Mouse (Mus musculus) G1E (cell line): Measurements from ENCODE around the gene Dhdds. TPM values are rescaled to one million over a fixed set of nuclear protein-coding genes. Genes with fewer than 3 reads are reported as not detected.

Source experiments
- ATAC-seq: 2 replicates; pipeline ENCODE4 v1.8.0; 2016; ENCODE audit warnings: mild to moderate bottlenecking; ENCODE audit not compliant: insufficient number of reproducible peaks, poor library complexity, low FRiP score, severe bottlenecking; ENCODE audit errors: extremely low read depth
- DNase-seq: peaks from one replicate; pipeline ENCODE4 v3.0.0; 2012; ENCODE audit warnings: low spot score
- H3K27me3 ChIP-seq: 2 replicates; pipeline ENCODE4 v1.6.1; 2012; ENCODE audit warnings: mild to moderate bottlenecking, low read length, inconsistent platforms; ENCODE audit not compliant: insufficient read depth
- H3K36me3 ChIP-seq: replicated peaks from 2 replicates; pipeline ENCODE3; 2012; ENCODE audit warnings: mild to moderate bottlenecking, inconsistent platforms
- H3K4me1 ChIP-seq: 2 replicates; pipeline ENCODE4 v1.6.1; 2012; ENCODE audit warnings: low read depth, low read length, inconsistent platforms, mixed read lengths; ENCODE audit not compliant: insufficient read depth
- H3K4me3 ChIP-seq: 2 replicates; pipeline ENCODE4 v1.5.1; 2012; ENCODE audit warnings: low read depth, mild to moderate bottlenecking, inconsistent platforms, low read length, moderate library complexity, mixed read lengths
- H3K9me3 ChIP-seq: replicated peaks from 2 replicates; pipeline ENCODE4 v1.6.1; 2012; ENCODE audit warnings: inconsistent platforms
- CTCF ChIP-seq: IDR thresholded peaks from 2 replicates; pipeline ENCODE4 v1.5.1; 2012; ENCODE audit warnings: low read depth, low read length, inconsistent platforms, mixed read lengths
- GATA1 ChIP-seq: IDR thresholded peaks from 2 replicates; pipeline ENCODE4 v1.6.1; 2012; ENCODE audit warnings: borderline replicate concordance, low read length, inconsistent platforms, mixed read lengths
- GATA2 ChIP-seq: IDR thresholded peaks from 2 replicates; pipeline ENCODE4 v1.6.1; 2012; ENCODE audit warnings: low read depth, low read length, inconsistent platforms, borderline replicate concordance
- POLR2AphosphoS5 ChIP-seq: IDR thresholded peaks from 2 replicates; pipeline ENCODE4 v1.6.1; 2012; ENCODE audit warnings: low read depth, low read length, inconsistent platforms; ENCODE audit not compliant: insufficient replicate concordance
- TAL1 ChIP-seq: conservative IDR thresholded peaks from 2 replicates; pipeline ENCODE4 v1.6.1; 2012; ENCODE audit warnings: low read depth, low read length, inconsistent platforms, mixed read lengths
- polyA plus RNA-seq: library from polyadenylated mRNA; stranded (reverse); fragments of >175 nt; gene quantifications from 2 replicates; pipeline ENCODE4 v1.2.3, GENCODE M21; 2012
- total RNA-seq, 2 experiments: library from RNA; stranded (forward) in 1 of 2; stranded (reverse) in 1 of 2; fragments of 200-1000 nt in 1 of 2; fragments of >200 nt in 1 of 2; fragmentation: Nextera tagmentation in 1 of 2; gene quantifications; 2 replicates each; pipeline ENCODE4 v1.2.3; 2014 to 2017

Dhdds gene
- total and polyA plus RNA-seq, 3 experiments: 12.5 to 21.7 (median 14.9) TPM

DNA sequence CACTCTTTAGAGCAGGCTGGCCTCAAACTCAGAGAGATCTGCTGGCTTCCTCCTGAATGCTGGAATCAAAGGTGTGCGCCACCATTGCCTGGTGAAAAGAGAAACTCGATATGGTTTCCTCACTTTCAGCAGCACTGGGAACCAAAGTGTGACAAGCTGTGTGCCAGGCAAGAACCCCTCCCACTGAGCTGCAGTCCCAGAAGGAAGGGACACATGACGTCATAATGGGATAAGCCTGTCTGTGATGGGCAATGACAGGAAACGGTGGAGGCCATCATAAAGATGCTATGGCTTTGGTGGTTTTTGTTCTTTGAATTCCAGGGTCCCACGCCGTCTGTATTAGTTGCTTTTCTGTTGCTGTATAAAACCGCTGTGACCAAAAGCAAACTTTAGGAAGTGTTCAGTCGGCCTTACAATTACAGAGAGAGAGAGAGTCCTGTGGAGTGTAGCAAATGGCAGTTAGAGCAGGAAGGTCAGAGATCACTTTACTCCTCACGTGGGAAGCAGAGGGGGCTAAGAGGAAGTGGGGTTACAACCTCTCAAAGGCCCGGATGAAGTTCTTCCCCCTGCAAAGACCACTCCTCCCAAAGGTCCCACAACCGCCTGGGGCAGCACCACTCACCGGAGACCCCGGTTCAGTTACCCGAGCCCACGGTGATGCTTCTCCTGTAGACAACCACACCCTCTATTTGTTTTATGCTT, 72.0 kb downstream of the Dhdds start:
- Histone ChIP-seq H3K36me3 (no peaks in the 10 kb centered on the region), H3K9me3 (no peaks in the 10 kb centered on the region), H3K4me1 (peaks cover 11% of the 10 kb centered on the region), H3K27me3 (peaks cover 14% of the 10 kb centered on the region), H3K4me3 (no peak overlapping the region)
- no peak for TF ChIP-seq POLR2AphosphoS5
- no peak for TF ChIP-seq GATA1
- no peak for TF ChIP-seq CTCF
- no peak for TF ChIP-seq GATA2
- TF ChIP-seq TAL1: no peak
- no peak for ATAC-seq
- no peak for DNase-seq

DNA sequence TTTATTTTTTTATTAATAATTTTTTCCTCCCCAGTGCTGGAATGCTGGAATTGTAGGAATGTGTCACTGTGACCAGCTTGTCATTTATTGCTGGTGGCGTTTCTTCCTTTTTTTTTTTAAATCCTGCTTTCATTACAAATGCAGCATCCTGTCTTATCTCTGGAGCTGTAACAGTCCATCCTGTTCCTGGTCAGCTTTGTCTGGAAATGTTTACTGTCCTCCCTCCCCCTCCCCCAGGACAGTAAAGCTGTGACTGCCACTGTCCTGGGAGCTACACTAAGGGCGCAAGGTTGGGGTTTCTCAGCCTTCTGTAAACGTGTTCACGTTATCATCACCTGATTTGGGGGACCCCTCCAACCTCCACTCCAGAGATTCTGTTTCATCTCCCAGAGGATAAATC, 75.5 kb downstream of the Dhdds start:
- H3K9me3 ChIP-seq: no peaks in the 10 kb centered on the region
- no peak for DNase-seq
- H3K4me3 ChIP-seq: no peak overlapping the region
- no peaks in the 10 kb centered on the region for H3K36me3 ChIP-seq
- H3K4me1 ChIP-seq: peaks cover 5% of the 10 kb centered on the region; the same call in 1 of the 2 replicates
- H3K27me3 ChIP-seq: peaks cover 11% of the 10 kb centered on the region
- ATAC-seq: no peak
- no peak for TF ChIP-seq TAL1
- TF ChIP-seq CTCF: no peak
- no peak for TF ChIP-seq POLR2AphosphoS5
- TF ChIP-seq GATA1: no peak
- no peak for TF ChIP-seq GATA2

DNA sequence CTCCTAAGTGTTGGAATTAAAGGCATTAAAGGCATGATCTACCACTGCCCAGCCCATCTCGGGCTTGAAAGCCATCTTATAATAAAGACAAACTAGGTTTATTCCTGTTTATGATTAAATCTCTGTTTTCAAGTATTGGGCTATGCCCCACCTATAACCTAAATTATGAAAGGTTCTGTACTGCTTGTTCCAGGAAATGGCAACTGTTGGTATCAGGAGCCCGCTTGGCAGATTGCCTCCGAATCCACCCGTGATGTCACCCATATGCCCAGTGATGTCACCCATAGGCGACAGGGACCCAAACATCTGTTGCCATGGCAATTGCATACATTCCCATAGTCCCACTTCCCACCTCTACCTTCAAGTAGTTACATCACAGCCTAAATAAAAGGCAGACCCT, 77.0 kb downstream of the Dhdds start:
- TF ChIP-seq POLR2AphosphoS5 (no peak), CTCF (no peak), GATA1 (no peak), GATA2 (no peak), TAL1 (no peak)
- no peaks in the 10 kb centered on the region for H3K36me3 ChIP-seq
- ATAC-seq (no peak), DNase-seq (no peak)
- peaks cover 8% of the 10 kb centered on the region for H3K27me3 ChIP-seq
- no peak overlapping the region for H3K4me3 ChIP-seq
- H3K4me1 ChIP-seq: peaks cover 2% of the 10 kb centered on the region; the same call in 1 of the 2 replicates
- H3K9me3 ChIP-seq: no peaks in the 10 kb centered on the region

Other genes starting within 250 kb of the Dhdds start
- 224 and 240 TPM in 2 replicates for gene Arid1a, start 244.1 kb downstream of the Dhdds start, total RNA-seq (2014; fragmentation: Nextera tagmentation)
- gene Arid1a, start 244.1 kb downstream of the Dhdds start, total RNA-seq (2017): 21.4 and 22.2 TPM in 2 replicates
- 124 and 205 TPM in 2 replicates for gene Arid1a, start 244.1 kb downstream of the Dhdds start, polyA plus RNA-seq
- 27.3 and 29.6 TPM in 2 replicates for gene Rps6ka1, start 113.1 kb downstream of the Dhdds start, total RNA-seq (2014; fragmentation: Nextera tagmentation)
- gene Rps6ka1, start 113.1 kb downstream of the Dhdds start, total RNA-seq (2017): 29.7 and 35.9 TPM in 2 replicates
- gene Rps6ka1, start 113.1 kb downstream of the Dhdds start, polyA plus RNA-seq: 22.3 and 27.4 TPM in 2 replicates
- gene Hmgn2, start 32.3 kb downstream of the Dhdds start, total RNA-seq (2014; fragmentation: Nextera tagmentation): 313 and 359 TPM in 2 replicates
- 127 and 148 TPM in 2 replicates for gene Hmgn2, start 32.3 kb downstream of the Dhdds start, total RNA-seq (2017)
- 595 and 658 TPM in 2 replicates for gene Hmgn2, start 32.3 kb downstream of the Dhdds start, polyA plus RNA-seq
- gene Lin28a, start 17.9 kb upstream of the Dhdds start, total RNA-seq (2014; fragmentation: Nextera tagmentation): not detected in 2 replicates
- 0.06 and 0.11 TPM in 2 replicates for gene Lin28a, start 17.9 kb upstream of the Dhdds start, total RNA-seq (2017)
- not detected in 2 replicates for gene Lin28a, start 17.9 kb upstream of the Dhdds start, polyA plus RNA-seq
- not detected in 2 replicates for gene Zfp683, start 52.9 kb upstream of the Dhdds start, total RNA-seq (2014; fragmentation: Nextera tagmentation)
- gene Zfp683, start 52.9 kb upstream of the Dhdds start, total RNA-seq (2017): not detected in 2 replicates
- not detected in 2 replicates for gene Zfp683, start 52.9 kb upstream of the Dhdds start, polyA plus RNA-seq
- gene Crybg2, start 59.9 kb upstream of the Dhdds start, total RNA-seq (2014; fragmentation: Nextera tagmentation): 0.29 TPM in 1 of 2 replicates, not detected in the other
- 0.12 and 0.60 TPM in 2 replicates for gene Crybg2, start 59.9 kb upstream of the Dhdds start, total RNA-seq (2017)
- 0.46 and 0.83 TPM in 2 replicates for gene Crybg2, start 59.9 kb upstream of the Dhdds start, polyA plus RNA-seq
- gene Cd52, start 94.2 kb upstream of the Dhdds start, total RNA-seq (2014; fragmentation: Nextera tagmentation): 1.7 and 2.0 TPM in 2 replicates
- 17.5 and 21.1 TPM in 2 replicates for gene Cd52, start 94.2 kb upstream of the Dhdds start, total RNA-seq (2017)
- 1.0 and 1.3 TPM in 2 replicates for gene Cd52, start 94.2 kb upstream of the Dhdds start, polyA plus RNA-seq
- 6.0 and 13.8 TPM in 2 replicates for gene Ubxn11, start 101.7 kb upstream of the Dhdds start, total RNA-seq (2014; fragmentation: Nextera tagmentation)
- gene Ubxn11, start 101.7 kb upstream of the Dhdds start, total RNA-seq (2017): 3.4 and 3.9 TPM in 2 replicates
- gene Ubxn11, start 101.7 kb upstream of the Dhdds start, polyA plus RNA-seq: 11.3 and 13.2 TPM in 2 replicates
- 76.6 and 110 TPM in 2 replicates for gene Sh3bgrl3, start 127.9 kb upstream of the Dhdds start, total RNA-seq (2014; fragmentation: Nextera tagmentation)
- 98.4 and 105 TPM in 2 replicates for gene Sh3bgrl3, start 127.9 kb upstream of the Dhdds start, total RNA-seq (2017)
- 111 and 202 TPM in 2 replicates for gene Sh3bgrl3, start 127.9 kb upstream of the Dhdds start, polyA plus RNA-seq
- 31.4 and 41.7 TPM in 2 replicates for gene Cep85, start 186.2 kb upstream of the Dhdds start, total RNA-seq (2014; fragmentation: Nextera tagmentation)
- 47.4 and 64.4 TPM in 2 replicates for gene Cep85, start 186.2 kb upstream of the Dhdds start, total RNA-seq (2017)
- 54.9 and 81.9 TPM in 2 replicates for gene Cep85, start 186.2 kb upstream of the Dhdds start, polyA plus RNA-seq
- not detected in 2 replicates for gene Gm7534, start 202.1 kb upstream of the Dhdds start, total RNA-seq (2014; fragmentation: Nextera tagmentation)
- 0.05 TPM in 1 of 2 replicates, not detected in the other for gene Gm7534, start 202.1 kb upstream of the Dhdds start, total RNA-seq (2017)
- gene Gm7534, start 202.1 kb upstream of the Dhdds start, polyA plus RNA-seq: not detected in 2 replicates
- gene Catsper4, start 226.5 kb upstream of the Dhdds start, total RNA-seq (2014; fragmentation: Nextera tagmentation): not detected in 2 replicates
- not detected in 2 replicates for gene Catsper4, start 226.5 kb upstream of the Dhdds start, total RNA-seq (2017)
- not detected in 2 replicates for gene Catsper4, start 226.5 kb upstream of the Dhdds start, polyA plus RNA-seq
- not detected in 2 replicates for gene Cnksr1, start 237.5 kb upstream of the Dhdds start, total RNA-seq (2014; fragmentation: Nextera tagmentation)
- gene Cnksr1, start 237.5 kb upstream of the Dhdds start, total RNA-seq (2017): 0.44 TPM in 1 of 2 replicates, not detected in the other
- gene Cnksr1, start 237.5 kb upstream of the Dhdds start, polyA plus RNA-seq: 0.03 TPM in 1 of 2 replicates, not detected in the other
- not detected in 2 replicates for gene E130218I03Rik, start 242.7 kb upstream of the Dhdds start, total RNA-seq (2014; fragmentation: Nextera tagmentation)
- gene E130218I03Rik, start 242.7 kb upstream of the Dhdds start, total RNA-seq (2017): 0.16 and 0.23 TPM in 2 replicates
- 0.11 and 0.19 TPM in 2 replicates for gene E130218I03Rik, start 242.7 kb upstream of the Dhdds start, polyA plus RNA-seq
- gene Zfp593, start 244.7 kb upstream of the Dhdds start, total RNA-seq (2014; fragmentation: Nextera tagmentation): 9.0 and 10.2 TPM in 2 replicates
- 9.8 and 10.7 TPM in 2 replicates for gene Zfp593, start 244.7 kb upstream of the Dhdds start, total RNA-seq (2017)
- 41.8 and 52.9 TPM in 2 replicates for gene Zfp593, start 244.7 kb upstream of the Dhdds start, polyA plus RNA-seq
- not detected in 2 replicates for gene Gm30191, start 246.0 kb upstream of the Dhdds start, total RNA-seq (2014; fragmentation: Nextera tagmentation)
- not detected in 2 replicates for gene Gm30191, start 246.0 kb upstream of the Dhdds start, total RNA-seq (2017)
- not detected in 2 replicates for gene Gm30191, start 246.0 kb upstream of the Dhdds start, polyA plus RNA-seq